Mouse (Mus musculus): Measurements from ENCODE around the gene Prkcd.
"Not testable (repeated sequence)": the region's sequence is repeated elsewhere in the genome, so short reads cannot be mapped to it uniquely, and the experiment has no call there.

The Prkcd gene

DNA sequence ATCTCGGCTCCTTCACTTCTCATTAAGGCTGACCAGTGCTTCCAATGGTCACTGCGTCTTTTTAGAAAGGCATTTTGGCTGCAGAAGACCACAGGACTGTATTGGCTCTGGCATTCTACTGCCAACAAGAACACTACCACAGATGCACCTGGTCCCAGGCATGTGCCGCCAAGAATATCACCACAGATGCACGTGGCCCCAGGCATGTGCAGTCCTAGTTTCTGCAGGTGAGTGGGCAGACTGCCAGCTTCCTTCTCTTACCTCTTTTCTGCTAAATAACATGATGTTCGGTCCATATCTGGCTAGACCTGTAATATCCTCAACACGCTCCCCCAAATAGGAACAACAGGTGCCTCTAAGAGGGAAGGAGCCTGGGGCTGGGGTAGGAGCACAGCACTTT is 17.8 kb downstream of the Prkcd start:
- DNase-seq (ENCODE audit: extremely low spot score): no peak

DNA sequence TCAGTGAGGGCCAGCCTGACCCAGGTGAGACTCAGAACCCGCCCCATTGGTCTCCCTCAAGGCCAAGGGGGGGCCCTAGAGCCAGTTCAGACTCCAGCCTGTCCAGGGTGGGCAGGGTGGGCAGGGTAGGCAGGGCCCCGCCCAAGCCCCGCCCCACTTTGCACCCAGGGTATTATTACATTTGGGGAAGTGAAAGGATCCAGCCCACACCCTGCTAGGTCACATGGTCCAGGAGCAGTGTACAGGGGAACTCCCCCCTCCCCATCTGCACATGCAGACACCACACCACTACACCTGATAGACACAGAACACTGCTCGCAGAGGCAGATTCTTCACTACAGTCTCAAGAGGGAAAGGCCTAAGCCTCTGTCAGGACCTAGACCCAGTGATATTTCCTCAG is 18.3 kb downstream of the Prkcd start:
- no peak for DNase-seq (ENCODE audit: extremely low spot score)

DNA sequence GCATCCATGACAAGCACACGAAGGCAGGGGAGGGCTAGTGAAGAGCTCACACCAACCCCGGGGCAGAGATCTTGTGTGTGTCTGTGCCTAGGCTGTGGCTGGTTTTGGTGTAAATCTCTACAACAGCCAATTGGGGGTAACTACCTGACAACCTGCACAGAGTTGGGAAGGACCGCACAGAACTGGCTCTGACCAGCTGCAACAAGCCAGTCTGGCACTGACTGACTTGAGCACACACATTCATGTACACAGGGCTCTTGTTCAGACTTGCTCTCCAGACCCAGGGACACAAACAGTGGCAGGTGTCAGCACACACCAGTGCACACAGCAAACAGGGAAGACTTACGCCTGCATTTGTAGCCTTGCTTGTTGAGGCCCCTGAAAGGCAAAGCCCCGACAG is 19.2 kb downstream of the Prkcd start:
- no peak for DNase-seq (ENCODE audit: extremely low spot score)

DNA sequence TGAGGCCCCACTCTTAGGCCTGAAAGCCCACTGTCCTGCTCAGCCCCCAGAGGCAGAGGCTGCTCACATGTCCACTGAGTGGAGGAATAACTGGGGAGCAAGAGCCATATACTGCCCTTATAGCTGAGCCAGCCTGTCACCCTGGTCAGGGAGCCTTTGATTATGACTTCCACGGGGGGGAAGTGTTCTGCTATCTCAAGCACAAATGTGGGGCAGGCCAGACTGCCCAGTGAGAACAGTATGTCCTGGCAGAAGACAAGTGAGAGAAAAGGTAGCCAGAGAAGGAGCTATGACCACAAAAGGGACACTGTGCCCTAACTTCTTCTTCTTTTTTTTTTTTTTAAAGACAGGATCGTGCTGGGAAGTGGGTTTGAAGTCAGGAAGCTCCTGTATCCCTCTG is 28.9 kb downstream of the Prkcd start:
- no peak for DNase-seq (ENCODE audit: extremely low spot score)

DNA sequence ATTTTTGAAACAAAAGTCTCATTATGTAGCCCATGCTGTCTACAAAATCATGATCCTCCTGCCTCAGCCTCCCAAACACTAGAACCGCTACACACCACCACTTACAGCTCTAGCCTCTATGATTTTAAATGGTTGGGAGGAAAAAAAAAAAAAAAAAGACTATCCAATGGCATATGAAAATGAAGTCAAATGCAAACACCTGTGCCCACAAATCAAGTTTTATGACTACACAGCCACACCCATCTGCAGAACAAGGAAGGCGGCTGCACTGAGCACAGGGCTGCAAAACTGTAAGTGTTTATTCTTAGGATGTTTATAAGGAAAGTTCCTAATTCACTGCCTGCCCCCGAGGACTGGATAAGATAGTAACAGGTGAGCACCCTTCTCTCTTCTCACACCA is 29.6 kb downstream of the Prkcd start:
- no peak for DNase-seq (ENCODE audit: extremely low spot score)

DNA sequence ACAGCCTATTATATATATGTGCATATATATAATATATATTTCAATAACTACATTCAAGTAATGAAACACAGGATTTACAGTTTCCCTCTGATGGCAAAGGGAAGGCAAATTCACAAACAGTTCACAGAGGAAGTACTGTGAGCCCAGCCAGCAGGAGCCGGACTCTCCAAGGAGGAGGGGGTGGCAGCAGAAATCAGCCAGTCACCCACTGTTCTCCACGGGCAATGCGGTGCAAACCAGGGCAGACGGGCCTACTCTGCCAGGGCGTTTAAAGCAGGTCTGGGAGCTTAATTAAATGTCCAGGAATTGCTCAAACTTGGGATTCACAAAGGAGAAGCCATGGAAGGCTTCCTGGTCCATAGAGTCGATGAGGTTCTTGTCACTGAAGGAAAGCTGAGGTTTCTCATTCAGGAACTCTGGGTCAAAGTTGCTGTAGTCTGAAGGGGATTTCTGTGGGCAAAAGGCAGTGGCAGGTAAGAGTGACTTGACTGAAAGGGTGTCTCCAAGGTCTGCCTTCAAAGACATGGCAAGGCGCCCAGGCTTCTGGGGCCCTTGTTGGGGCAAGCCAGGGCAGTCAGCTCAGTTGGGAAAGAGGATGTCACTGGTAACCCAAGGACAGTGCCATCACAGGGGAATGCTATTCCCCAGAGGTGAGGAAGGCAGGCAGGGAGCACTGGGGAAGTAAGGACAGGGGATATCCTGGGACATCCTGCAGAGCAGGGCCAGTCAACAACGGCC is 30.3 kb downstream of the Prkcd start:
- no peak for DNase-seq (ENCODE audit: extremely low spot score)

DNA sequence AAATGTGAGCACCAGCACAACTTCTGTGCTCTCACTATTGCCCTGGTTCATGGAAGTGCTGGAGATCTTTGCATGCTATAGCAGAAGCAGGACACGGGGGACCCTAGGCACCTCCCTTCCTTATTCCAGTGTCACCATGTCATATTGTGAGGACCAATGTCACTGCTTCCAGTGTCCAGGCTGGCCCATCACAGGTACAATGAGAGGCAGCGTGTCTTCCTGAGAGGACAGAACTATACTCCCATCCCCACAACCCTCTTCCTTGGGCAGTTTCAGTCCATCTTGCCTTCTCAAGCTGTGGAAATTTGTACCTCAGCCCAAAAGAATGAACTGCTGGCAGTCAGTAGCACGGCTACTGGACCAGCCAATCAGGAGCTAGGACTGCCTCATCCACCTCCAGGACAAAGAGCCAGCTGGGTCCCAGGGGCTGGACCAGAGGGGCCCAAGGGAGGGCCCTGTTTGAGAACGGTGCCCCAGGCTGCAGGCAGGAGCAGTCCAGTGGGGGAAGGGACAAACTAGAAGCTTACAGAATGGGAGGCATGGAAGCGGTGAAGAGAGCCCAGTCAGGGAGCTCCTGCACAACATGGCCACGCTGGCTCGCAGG is 31.8 kb downstream of the Prkcd start:
- peak; percentile 62 for DNase-seq (ENCODE audit: extremely low spot score)

DNA sequence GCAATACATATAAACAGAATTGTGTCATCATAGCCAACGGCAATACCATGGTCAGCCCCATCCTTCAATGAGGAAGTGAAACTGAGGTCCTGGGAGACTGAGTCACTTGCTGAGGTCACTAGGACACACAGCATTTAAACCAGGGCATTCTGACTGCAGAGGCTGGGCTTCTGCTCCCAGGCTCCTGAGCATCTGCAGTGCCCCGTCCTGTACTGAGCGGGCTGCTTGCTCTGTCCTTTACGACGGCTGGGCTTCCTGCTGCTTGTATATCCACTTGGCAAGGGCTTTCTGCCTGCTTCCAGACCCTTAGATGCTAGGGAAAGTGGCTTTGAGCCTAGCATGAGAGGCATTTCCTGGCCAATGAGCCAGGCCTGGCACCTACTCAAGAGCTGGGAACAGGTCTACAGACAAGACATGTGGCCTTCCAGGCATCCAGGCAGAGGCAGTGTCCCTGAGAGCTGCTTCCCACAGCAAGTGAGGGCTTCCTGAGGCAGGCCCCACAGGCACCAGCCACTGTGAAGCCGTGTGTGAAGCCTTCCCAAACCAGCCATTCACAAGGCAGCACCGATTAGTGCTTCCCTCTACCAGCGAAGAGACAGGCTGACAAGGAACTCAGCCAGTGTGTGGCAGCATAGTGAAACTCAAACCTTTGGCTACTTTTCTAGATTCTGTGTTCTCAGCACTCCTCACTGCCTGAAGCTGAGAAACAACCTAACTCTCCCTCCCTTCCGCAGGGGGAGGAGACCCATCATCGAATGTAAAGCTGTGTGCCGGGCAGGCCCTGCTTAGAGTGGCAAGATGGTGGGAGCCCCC is 32.5 kb downstream of the Prkcd start:
- peak; percentile 33 for DNase-seq (ENCODE audit: extremely low spot score)

DNA sequence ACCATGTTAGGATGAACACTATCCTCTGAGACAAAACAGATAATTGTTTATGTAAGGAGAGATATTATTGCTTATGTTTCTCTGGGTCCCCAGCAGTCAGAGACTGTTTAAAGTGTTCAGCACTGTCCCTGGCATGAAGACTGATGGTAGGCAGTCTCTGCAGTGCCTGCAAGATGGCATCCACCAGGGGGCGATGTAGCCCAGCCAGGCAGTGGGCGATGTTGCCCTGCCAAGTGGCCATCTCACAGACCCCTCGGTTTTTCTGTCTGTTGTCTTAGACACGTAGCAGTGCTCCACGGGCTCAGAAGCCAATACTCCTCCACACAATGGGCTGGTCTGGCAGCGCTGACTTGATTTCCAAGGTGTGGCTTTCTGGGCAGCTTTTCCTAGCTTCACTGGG is 34.6 kb downstream of the Prkcd start:
- DNase-seq (ENCODE audit: extremely low spot score): peak; percentile 79

DNA sequence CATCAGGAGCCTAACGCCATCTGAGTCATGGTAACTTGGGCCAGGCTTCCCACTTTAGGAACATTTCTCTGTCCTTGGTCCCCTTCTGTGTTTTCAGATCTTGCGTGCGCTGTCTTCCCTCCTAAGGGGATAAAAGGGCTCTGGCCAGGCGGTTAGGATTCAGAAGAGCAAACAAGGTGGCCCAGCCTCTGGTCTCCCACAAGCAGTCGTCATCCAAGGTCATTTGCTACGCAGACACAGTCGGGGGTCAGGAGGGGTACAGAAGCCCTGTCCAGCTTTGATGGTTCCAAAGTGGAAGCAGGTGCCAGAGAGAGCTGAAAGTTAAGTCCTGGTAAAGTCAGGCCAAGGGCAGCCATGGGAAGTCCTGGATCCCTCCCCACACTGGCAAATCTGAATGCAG is 35.1 kb downstream of the Prkcd start:
- no peak for DNase-seq (ENCODE audit: extremely low spot score)

DNA sequence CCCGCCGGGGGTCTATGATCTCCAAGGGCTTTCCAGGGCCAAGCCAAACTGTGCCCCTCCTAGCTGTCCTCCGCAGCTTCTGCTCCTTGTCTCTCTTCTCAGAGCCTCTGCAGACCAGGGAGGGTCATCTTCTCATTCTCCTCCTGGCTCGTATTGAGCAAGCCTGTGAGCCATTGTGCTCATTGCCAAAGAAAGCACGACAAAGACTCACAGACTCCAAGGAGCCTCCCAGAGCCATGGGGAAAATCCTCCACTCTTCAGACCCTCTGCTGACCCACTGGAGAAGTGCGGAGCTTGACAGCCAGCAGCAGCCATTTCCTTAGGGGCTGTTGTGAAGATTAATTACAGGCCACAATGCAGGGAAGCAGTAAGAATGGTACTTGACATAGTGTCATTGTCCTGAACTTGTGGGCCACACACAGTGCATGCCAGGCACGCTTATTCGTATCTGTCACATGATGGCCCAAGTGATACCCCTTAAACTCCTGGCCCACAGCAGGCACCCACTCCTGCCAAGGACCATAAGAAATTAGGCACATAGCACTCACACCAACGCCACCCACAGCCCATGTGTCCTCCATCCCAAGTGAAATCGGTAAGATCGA is 35.9 kb downstream of the Prkcd start:
- no peak for DNase-seq (ENCODE audit: extremely low spot score)

DNA sequence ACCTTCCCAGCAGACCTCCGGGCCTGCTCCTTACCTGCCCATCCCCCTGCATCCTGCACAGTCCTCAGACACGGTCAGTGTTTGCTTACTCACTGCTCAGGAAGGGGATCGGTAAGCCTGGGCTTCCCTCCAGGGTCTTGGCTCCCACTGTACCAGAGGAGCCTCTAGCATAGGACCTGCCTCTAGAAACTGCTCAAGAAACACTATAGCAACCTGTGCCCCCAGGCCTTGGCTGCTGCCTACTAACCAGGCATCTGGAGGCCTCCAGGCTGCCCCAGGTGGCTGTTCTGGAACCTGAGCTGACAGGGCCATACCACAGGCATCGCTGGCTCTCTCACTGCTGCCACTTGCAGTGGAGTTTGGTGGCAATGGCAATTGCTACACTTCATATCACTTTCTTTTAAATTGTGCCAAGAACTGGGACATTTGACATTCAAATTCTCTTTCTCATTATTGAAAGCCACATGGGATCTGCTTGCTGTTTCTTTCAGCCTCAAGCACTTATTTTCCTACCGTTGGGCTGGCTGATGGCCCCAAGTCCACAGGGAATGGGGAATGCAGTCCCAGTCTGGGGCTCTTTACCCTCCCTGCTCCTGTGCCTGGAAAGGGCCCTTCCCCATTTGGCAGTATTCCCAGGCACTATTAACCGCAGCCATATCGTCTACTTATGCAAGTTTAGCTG is 39.1 kb downstream of the Prkcd start:
- no peak for DNase-seq (ENCODE audit: extremely low spot score)

DNA sequence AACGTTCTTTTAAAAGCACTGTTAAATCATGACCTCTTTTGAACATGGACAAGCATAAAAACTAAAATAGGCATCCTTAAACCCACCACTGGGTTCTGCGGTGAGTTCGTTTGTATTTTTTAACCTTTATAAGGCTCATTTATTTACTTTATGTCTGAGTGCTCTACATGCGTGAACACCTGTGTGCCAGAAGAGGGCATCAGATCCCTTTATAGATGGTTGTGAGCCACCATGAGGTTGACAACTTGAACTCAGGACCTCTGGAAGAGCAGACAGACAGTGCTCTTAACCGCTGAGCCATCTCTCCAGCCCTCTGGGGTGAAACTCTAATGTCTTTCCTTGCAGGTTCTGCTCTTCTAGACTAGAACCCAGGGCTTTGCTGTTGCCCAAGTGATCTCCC is 40.7 kb downstream of the Prkcd start:
- DNase-seq (ENCODE audit: extremely low spot score): no peak

DNA sequence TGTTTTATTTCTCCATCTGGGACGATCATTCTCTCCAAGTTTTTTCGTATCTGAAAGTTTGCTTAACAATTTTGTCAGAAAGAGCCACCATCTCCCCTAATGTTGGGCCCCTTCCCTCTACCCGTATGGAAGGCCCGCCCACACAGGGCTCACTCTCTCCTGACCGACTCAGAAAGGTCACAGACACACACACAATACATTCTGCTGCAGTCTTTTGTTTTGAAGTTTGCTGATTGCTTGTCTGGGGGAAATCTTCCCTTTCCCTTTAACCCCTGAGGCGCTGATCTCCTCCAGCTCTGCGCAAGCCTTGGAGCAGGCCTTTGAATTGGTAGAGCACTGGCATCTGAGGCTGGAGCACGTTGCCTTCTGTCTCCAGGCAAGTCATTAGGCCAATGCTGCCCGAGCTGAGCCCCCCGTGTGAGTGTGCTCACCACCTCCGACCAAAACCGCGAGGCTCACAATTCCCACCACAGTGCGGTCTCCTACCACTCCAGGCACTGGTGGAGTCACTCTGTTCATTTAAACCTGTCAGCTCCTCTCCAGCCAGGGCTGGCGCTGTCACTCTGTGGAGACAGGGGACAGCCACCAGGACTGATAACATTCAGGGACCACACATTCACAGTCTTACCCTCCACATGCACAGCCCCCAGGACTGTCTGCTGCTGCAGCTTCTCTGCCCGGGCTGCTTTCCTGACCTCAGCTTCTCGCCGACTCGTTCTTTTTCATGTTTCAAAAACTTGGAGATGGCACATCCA is 41.3 kb downstream of the Prkcd start:
- peak; percentile 43 for DNase-seq (ENCODE audit: extremely low spot score)

DNA sequence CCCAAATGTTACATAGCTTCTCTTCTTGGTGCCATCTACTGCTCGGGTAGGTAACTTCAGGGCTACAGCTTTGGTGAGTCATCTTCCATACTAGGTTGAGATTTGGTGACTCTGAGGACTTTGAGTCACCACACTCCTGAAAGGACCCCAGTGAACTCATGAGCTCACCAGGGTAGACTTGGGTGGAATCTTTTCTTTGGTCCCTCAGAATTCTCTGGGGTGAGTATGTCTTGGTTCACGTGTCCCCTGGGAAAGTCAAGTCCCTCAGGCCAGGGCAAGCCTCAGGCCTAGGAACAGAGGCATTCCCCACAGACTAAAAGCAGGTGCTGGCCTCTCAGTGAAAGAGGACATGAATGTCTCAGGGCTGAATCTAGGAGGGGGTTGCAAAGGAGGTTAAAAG is 41.9 kb downstream of the Prkcd start:
- DNase-seq (ENCODE audit: extremely low spot score): no peak

DNA sequence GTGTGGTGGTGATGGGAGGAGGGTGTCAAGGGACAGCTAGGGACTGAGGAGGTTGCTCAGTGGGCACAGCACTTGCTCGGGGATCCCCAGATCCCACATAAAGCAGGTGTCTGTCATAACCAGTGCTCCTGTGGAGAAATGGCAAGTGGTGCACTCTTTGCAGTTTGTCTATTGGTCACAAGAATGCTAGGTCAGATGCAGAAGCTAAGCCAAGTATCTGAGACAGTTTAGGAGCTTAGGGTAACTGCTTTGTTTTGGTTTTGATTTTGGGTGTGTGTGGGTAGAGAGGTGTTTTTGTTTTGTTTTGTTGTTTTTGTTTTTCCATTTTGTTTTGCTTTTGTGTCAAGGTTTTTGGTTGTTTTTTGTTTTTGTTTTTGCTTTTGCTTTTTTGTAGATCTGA is 44.8 kb downstream of the Prkcd start:
- no peak for DNase-seq (ENCODE audit: extremely low spot score)

DNA sequence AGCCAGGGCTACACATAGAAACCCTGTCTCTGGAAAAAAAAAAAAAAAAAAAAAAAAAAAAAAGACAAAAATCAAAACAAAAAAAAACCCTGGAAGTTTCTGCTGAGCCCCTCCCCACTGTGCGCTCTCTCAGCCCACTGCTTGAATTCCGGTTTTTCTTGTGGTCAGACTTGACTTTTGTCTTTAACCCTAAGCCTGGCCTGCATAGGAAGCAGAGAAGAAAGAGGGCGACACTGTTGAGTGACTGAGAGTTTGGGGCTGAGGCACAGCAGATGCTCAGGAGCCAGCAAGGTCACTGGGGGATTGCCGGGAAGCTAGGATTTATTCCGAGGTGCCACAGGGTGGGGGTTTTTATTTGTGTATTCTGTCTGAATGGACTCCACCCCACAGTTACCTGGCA is 46.1 kb downstream of the Prkcd start:
- DNase-seq (ENCODE audit: extremely low spot score): no peak

DNA sequence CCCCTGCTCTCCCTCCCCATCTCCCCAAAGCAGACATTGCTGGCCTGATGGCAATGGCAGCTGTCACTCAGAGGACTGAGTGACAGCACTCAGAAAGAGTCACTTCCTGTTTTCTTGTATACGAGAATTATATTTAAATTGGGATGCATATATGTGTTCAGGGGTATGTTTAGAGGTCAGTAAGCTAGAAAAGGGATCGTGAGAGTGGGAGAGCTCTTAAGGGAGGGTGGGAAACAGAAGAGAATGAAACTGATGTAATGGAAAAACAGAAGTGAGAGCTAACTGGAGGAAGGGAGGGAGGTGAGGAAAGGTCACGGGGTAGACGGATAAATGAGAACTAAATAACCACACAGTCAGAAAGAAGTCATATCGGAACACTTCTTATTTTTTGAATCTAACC is 46.8 kb downstream of the Prkcd start:
- DNase-seq (ENCODE audit: extremely low spot score): no peak

DNA sequence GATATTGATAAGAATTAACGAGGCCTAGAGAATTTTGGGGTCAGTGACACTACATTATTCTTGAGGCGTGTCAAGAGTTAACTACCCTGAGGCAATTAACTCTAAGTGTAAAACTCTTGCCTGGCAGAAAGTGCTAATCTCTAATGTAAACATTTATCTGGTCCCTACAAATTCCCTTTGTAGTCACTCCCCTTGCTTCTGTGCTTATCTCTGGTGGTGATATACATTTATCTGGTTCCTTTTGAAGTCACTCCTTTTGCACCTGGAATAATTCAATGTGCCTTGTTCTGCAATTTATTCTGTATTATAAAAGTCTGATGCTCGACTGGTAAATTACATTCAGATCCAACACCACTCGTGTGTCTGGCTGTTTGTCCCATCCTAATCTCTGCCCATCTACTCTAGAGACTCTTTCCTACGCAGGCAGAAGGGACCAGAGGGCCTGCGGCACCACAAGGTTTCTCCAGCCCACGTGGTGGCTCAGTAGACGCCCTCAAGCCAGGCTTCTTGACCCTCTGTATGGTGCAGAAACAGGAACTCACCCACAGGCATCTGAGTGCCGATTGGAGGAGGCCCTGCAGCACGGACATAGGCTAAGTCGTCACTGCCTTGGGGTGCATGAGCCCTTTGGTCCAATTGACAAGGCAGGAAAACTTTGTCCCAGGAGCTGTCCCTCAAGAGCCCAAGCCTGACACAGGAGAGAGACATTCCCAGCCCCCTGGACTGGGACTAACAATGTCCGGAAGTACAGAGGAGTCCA is 48.5 kb downstream of the Prkcd start:
- DNase-seq (ENCODE audit: extremely low spot score): not testable (repeated sequence)

DNA sequence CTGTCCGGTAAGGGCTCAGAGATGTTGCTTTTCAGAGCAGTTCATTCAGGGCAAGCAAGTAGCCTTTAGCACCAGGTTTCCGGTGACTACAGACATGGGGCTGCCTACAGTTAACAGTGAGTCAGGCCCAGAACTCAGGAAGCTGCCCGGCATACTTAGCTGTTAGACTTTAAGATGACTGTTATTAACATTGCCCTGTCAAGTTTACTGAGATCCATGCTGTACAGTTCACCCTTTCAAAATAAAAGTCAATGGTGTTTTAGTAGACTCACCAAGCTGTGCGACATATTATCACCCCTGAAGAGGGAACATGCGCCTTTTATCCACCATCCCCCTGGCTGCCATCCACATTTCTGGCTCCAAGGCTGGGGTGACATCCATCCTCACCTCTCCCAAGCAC is 49.8 kb downstream of the Prkcd start:
- no peak for DNase-seq (ENCODE audit: extremely low spot score)

DNA sequence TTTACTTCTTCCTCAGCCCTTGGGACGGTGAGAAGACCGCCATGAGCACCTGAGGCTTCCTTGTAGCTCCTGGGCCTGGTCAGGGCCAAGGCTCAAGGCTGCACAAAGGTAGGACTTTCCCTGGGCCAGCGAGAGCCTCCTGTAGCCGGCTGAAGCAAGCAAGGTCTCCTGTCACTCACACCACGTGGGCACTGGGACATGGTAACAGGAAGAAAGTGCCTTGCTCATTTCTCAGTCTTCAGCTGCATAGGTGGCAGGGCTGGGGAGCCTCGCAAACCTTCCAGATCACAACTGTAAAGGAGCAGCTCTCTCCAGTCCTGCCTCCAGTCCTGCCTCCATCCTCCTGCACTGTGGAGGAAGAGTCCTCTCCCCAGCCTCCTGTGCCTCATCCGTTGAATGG is 50.2 kb downstream of the Prkcd start:
- no peak for DNase-seq (ENCODE audit: extremely low spot score)

Measured in embryo, embryonic 9.5 days (tissue).